Mouse (Mus musculus) spleen, adult 2 months (tissue): ENCODE results near the gene Nav2.

Source experiments
- CTCF ChIP-seq: fragments of 200-500 bp; IDR thresholded peaks from 2 replicates; pipeline ENCODE4 v1.5.1; 2011; ENCODE audit warnings: mild to moderate bottlenecking, inconsistent platforms; ENCODE audit not compliant: insufficient read depth, insufficient read length, insufficient replicate concordance; ENCODE audit errors: extremely low read depth
- POLR2A ChIP-seq: fragments of 200-500 bp; IDR thresholded peaks from 2 replicates; pipeline ENCODE4 v1.6.1; 2011; ENCODE audit warnings: low read depth, low read length, inconsistent platforms

- TF ChIP-seq CTCF (no peak), POLR2A (no peak)
Measured at GRCm38 (mm10) chr7:49303600-49304411, 395.3 kb downstream of the Nav2 start.
